Mouse (Mus musculus) lung, embryonic 15.5 days (tissue): ENCODE data around the gene Mettl8. TPM values are rescaled to one million over a fixed set of nuclear protein-coding genes. Genes with fewer than 3 reads are reported as not detected.

Experiments
- ATAC-seq: fragments of 200-750 bp; cut with Nextera tagmentation; 2 replicates; pipeline ENCODE4 v1.8.0; 2017; ENCODE audit warnings: moderate number of reproducible peaks, borderline replicate concordance; ENCODE audit not compliant: low FRiP score, low TSS enrichment; ENCODE audit errors: extremely low read depth
- H3K27ac ChIP-seq: fragments of 300-500 bp; sonication (generic); 2 replicates; pipeline ENCODE4 v1.5.1; 2015; ENCODE audit warnings: moderate library complexity, mild to moderate bottlenecking, inconsistent platforms
- H3K27me3 ChIP-seq: fragments of 300-500 bp; sonication (generic); 2 replicates; pipeline ENCODE4 v1.6.1; 2015; ENCODE audit warnings: inconsistent platforms
- H3K36me3 ChIP-seq: fragments of 300-500 bp; sonication (generic); 2 replicates; pipeline ENCODE4 v1.6.1; 2015; ENCODE audit warnings: inconsistent platforms
- H3K4me1 ChIP-seq: fragments of 300-500 bp; sonication (generic); 2 replicates; pipeline ENCODE4 v1.6.1; 2015; ENCODE audit warnings: inconsistent platforms
- H3K4me2 ChIP-seq: fragments of 300-500 bp; sonication (generic); 2 replicates; pipeline ENCODE4 v1.6.1; 2015; ENCODE audit warnings: inconsistent platforms, mild to moderate bottlenecking, moderate library complexity
- H3K4me3 ChIP-seq: fragments of 300-500 bp; sonication (generic); 2 replicates; pipeline ENCODE4 v1.5.1; 2015; ENCODE audit warnings: mild to moderate bottlenecking, inconsistent platforms
- H3K9ac ChIP-seq: fragments of 300-500 bp; sonication (generic); 2 replicates; pipeline ENCODE4 v1.6.1; 2015; ENCODE audit warnings: inconsistent platforms
- H3K9me3 ChIP-seq: fragments of 300-500 bp; sonication (generic); 2 replicates; pipeline ENCODE4 v1.6.1; 2016; ENCODE audit warnings: inconsistent platforms
- WGBS: fragments of 180-500 bp; shearing (Covaris S2); methylation state at CpG from one replicate; pipeline ENCODE4 v1.1.7; 2015; 5-methylcytosine and 5-hydroxymethylcytosine counted together
- polyA plus RNA-seq: library from polyadenylated mRNA; unstranded; fragments of >200 nt; fragmentation: Nextera tagmentation; extraction: Ambion mirVana; gene quantifications from 2 replicates; pipeline ENCODE4 v1.2.1, GENCODE M21; 2015

Gene Mettl8
- polyA plus RNA-seq, 1 experiment from 2014 or later, result 16.5 TPM

DNA sequence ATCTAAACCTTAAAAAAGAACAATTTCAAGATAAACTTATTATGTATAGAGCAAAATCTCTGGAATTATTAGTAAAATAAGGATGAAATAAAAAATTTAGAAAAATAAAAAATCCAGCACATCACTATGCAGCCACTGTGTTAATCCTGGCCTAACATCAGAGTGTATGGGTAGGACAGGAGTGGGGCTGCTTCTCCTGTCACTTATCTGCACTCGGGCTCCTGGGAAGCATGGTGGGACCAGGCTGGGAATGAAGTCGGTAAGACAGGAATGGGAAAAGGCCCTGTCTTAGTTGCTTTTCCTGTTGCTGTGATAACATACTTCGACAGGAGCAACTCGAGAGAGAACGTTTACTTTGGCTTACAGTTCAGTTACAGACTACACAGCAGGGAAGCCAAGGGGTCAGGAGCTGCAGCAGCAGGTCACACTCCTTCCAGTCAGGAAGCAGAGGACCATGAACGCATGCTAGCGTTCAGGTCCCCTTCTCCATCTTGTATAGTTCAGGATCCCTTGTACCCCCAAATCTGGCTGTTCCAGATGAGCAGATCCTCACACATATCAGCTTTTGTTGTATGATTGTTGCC lies 85.1 kb downstream of the Mettl8 start:
- no peaks in the 10 kb centered on the region for H3K4me1 ChIP-seq
- no peak overlapping the region for H3K4me3 ChIP-seq
- H3K36me3 ChIP-seq, result no peaks in the 10 kb centered on the region
- WGBS, result 27% methylated on average over 7 of the region's 7 CpGs
- no peak for ATAC-seq
- H3K9me3 ChIP-seq, result no peaks in the 10 kb centered on the region
- no peaks in the 10 kb centered on the region for H3K27me3 ChIP-seq
- H3K27ac ChIP-seq, result no peak overlapping the region
- no peak overlapping the region for H3K9ac ChIP-seq
- H3K4me2 ChIP-seq, result no peak overlapping the region

GRCm38 (mm10) chr2:70968305-70968704 lies 87.1 kb downstream of the Mettl8 start:
- H3K9me3 ChIP-seq, result no peaks in the 10 kb centered on the region
- ATAC-seq, result no peak
- H3K4me3 ChIP-seq, result no peak overlapping the region
- H3K27ac ChIP-seq, result no peak overlapping the region
- no peak overlapping the region for H3K9ac ChIP-seq
- no peak overlapping the region for H3K4me2 ChIP-seq
- WGBS, result 76% methylated on average over 2 of the region's 2 CpGs
- no peaks in the 10 kb centered on the region for H3K4me1 ChIP-seq
- H3K27me3 ChIP-seq, result no peaks in the 10 kb centered on the region
- H3K36me3 ChIP-seq, result no peaks in the 10 kb centered on the region

GRCm38 (mm10) chr2:70967216-70967615 lies 88.2 kb downstream of the Mettl8 start:
- no peaks in the 10 kb centered on the region for H3K9me3 ChIP-seq
- ATAC-seq, result no peak
- no peaks in the 10 kb centered on the region for H3K36me3 ChIP-seq
- H3K4me1 ChIP-seq, result no peaks in the 10 kb centered on the region
- H3K27ac ChIP-seq, result no peak overlapping the region
- no peak overlapping the region for H3K4me2 ChIP-seq
- no peaks in the 10 kb centered on the region for H3K27me3 ChIP-seq
- 76% methylated on average over 1 of the region's 1 CpGs for WGBS
- no peak overlapping the region for H3K4me3 ChIP-seq
- no peak overlapping the region for H3K9ac ChIP-seq

DNA sequence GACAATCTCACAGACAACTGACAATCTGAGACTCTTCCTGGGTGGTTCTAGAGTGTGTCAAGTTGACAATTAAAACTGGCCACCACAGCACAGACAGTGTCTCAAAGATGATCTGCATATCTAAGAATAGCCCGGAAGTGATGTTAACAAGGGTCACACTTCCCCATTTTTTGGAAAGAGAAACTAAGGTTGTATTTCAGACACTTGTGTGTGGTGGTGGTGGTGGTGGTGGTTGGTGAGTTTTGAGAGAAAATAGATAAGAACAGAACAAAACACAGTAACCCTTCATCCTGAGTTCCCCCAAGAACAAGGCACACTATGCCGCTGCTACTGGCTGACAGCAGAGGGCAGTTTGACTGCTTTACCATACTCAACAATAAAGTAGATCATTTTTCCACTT lies 90.6 kb downstream of the Mettl8 start:
- H3K27ac ChIP-seq, result no peak overlapping the region
- ATAC-seq, result no peak
- H3K9ac ChIP-seq, result no peak overlapping the region
- H3K9me3 ChIP-seq, result no peaks in the 10 kb centered on the region
- H3K4me1 ChIP-seq, result no peaks in the 10 kb centered on the region
- 90% methylated on average over 2 of the region's 2 CpGs for WGBS
- H3K36me3 ChIP-seq, result no peaks in the 10 kb centered on the region
- no peak overlapping the region for H3K4me2 ChIP-seq
- H3K27me3 ChIP-seq, result no peaks in the 10 kb centered on the region
- no peak overlapping the region for H3K4me3 ChIP-seq

DNA sequence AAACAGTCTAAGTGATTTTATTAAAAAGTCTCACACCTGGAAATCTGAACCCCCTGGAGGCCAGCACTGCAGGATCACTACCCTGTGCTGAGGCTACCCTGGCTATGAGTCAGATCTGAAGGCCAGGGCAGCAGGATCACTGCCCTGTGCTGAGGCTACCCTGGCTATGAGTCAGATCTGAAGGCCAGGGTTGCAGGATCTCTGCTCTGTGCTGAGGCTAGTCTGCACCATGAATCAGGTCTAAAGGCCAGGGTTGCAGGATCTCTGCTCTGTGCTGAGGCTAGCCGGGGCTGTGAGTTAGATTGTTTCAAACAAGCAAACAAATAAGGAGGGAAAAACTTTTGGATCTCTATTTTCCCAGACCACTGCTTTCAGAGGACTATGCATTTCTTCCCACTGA lies 92.5 kb downstream of the Mettl8 start:
- no peak overlapping the region for H3K27ac ChIP-seq
- H3K27me3 ChIP-seq, result no peaks in the 10 kb centered on the region
- no peak overlapping the region for H3K9ac ChIP-seq
- no peak for ATAC-seq
- no peaks in the 10 kb centered on the region for H3K9me3 ChIP-seq
- H3K4me2 ChIP-seq, result no peak overlapping the region
- no peak overlapping the region for H3K4me3 ChIP-seq
- no peaks in the 10 kb centered on the region for H3K4me1 ChIP-seq
- H3K36me3 ChIP-seq, result no peaks in the 10 kb centered on the region
- 83% methylated on average over 1 of the region's 1 CpGs for WGBS

- no peak for ATAC-seq
- H3K9ac ChIP-seq, result no peak overlapping the region
- H3K36me3 ChIP-seq, result no peaks in the 10 kb centered on the region
- no peaks in the 10 kb centered on the region for H3K4me1 ChIP-seq
- no peak overlapping the region for H3K4me3 ChIP-seq
- H3K27ac ChIP-seq, result no peak overlapping the region
- WGBS, result 64% methylated on average over 6 of the region's 6 CpGs
- H3K4me2 ChIP-seq, result no peak overlapping the region
- no peaks in the 10 kb centered on the region for H3K27me3 ChIP-seq
- no peaks in the 10 kb centered on the region for H3K9me3 ChIP-seq
Measured at GRCm38 (mm10) chr2:70961086-70961941, 94.1 kb downstream of the Mettl8 start.

DNA sequence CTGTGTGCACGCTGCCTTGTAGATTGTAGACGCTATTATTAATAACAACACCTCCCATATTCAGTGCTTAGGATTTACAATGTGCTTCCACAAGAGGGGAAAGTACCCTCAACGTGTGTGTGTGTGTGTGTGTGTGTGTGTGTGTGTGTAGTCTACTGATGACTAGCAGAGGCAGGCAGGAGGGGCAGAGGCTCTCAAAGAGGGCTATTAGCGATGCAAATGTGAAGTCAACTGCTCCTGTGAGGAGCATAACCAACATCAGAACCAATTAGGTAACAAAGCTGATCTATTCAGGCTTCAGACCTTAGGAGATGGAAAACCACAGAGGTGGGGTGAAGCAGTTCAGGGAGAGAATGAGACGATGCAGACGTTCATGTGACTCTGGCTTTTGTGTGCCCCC lies 95.3 kb downstream of the Mettl8 start:
- Histone ChIP-seq H3K4me1 (no peaks in the 10 kb centered on the region), H3K36me3 (no peaks in the 10 kb centered on the region), H3K4me2 (no peak overlapping the region), H3K4me3 (no peak overlapping the region), H3K27me3 (no peaks in the 10 kb centered on the region), H3K27ac (no peak overlapping the region), H3K9ac (no peak overlapping the region), H3K9me3 (no peaks in the 10 kb centered on the region)
- no peak for ATAC-seq
- WGBS, result 72% methylated on average over 6 of the region's 6 CpGs

DNA sequence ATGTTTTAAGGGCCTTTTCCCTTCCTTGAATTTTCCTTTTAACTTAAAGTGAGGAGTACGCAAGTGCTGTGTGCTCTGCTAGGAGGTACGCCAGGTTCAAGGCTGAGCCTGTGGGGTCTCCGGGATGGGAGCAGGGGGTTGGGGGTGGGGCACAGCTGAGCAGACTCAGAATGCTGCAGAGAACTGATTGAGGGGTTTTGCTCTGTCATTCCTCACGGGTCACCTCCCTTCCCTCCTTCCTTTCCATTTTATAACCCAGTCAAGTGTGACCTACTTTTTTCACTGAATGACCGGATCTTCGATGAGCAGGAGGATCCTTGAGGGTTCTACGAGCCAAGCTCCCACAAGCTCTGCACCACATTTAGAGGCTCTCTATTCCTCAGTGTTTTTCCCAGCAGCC lies 96.0 kb downstream of the Mettl8 start:
- no peaks in the 10 kb centered on the region for H3K27me3 ChIP-seq
- H3K4me1 ChIP-seq, result no peaks in the 10 kb centered on the region
- no peak overlapping the region for H3K9ac ChIP-seq
- WGBS, result 63% methylated on average over 7 of the region's 7 CpGs
- ATAC-seq, result no peak
- H3K4me2 ChIP-seq, result no peak overlapping the region
- H3K27ac ChIP-seq, result no peak overlapping the region
- H3K9me3 ChIP-seq, result no peaks in the 10 kb centered on the region
- H3K36me3 ChIP-seq, result no peaks in the 10 kb centered on the region
- H3K4me3 ChIP-seq, result no peak overlapping the region

DNA sequence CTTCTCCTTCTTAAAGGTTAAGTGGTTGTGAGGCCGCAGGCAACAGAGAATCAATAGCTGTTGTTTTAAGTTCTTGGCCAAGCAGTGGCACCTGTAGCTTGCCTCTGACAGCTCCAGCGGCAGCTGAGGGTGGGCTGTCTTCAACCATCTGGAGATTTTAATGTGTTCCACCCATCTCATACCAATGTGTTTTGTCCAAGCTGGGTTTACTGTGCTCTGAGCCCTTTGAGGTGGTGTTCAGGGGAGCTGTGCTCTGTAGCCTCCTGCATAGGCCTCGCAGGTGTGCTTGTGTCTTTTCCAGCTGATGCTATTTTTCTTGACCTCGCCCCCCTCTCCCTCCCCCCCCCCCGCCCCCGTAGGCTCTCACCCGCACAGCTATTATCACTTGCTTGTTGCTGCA lies 96.8 kb downstream of the Mettl8 start:
- ATAC-seq, result no peak
- Histone ChIP-seq H3K4me2 (no peak overlapping the region), H3K4me1 (no peaks in the 10 kb centered on the region), H3K4me3 (no peak overlapping the region), H3K27me3 (no peaks in the 10 kb centered on the region), H3K36me3 (no peaks in the 10 kb centered on the region), H3K27ac (no peak overlapping the region), H3K9me3 (no peaks in the 10 kb centered on the region), H3K9ac (no peak overlapping the region)
- WGBS, result 72% methylated on average over 5 of the region's 7 CpGs

- 23% methylated on average over 2 of the region's 2 CpGs for WGBS
- Histone ChIP-seq H3K36me3 (no peaks in the 10 kb centered on the region), H3K9ac (no peak overlapping the region), H3K27ac (no peak overlapping the region), H3K4me1 (no peaks in the 10 kb centered on the region), H3K4me3 (no peak overlapping the region), H3K9me3 (no peaks in the 10 kb centered on the region), H3K4me2 (no peak overlapping the region), H3K27me3 (no peaks in the 10 kb centered on the region)
- ATAC-seq, result no peak
Measured at GRCm38 (mm10) chr2:70953616-70954015, 101.8 kb downstream of the Mettl8 start.

DNA sequence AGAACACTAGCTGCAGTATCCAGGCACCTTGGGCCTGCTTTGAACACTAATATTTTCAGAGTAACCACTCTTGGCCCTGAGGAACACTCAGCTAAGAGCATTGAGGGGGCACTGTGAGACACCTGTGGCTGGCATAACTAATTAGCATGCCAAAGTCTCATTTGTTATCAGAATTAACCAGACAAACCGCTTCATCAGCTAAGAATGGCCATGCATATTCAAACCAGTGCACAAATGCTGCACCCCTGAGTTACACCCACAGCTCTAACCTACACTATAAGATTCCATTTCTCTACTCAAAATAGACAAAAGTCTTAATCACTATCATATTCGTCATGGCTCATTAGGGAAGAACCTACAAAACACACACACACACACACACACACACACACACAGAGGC lies 103.4 kb downstream of the Mettl8 start:
- H3K9ac ChIP-seq, result no peak overlapping the region
- H3K4me1 ChIP-seq, result no peaks in the 10 kb centered on the region
- no peaks in the 10 kb centered on the region for H3K36me3 ChIP-seq
- H3K9me3 ChIP-seq, result no peaks in the 10 kb centered on the region
- H3K27ac ChIP-seq, result no peak overlapping the region
- H3K4me3 ChIP-seq, result no peak overlapping the region
- ATAC-seq, result no peak
- no peaks in the 10 kb centered on the region for H3K27me3 ChIP-seq
- 83% methylated on average over 2 of the region's 2 CpGs for WGBS
- H3K4me2 ChIP-seq, result no peak overlapping the region

DNA sequence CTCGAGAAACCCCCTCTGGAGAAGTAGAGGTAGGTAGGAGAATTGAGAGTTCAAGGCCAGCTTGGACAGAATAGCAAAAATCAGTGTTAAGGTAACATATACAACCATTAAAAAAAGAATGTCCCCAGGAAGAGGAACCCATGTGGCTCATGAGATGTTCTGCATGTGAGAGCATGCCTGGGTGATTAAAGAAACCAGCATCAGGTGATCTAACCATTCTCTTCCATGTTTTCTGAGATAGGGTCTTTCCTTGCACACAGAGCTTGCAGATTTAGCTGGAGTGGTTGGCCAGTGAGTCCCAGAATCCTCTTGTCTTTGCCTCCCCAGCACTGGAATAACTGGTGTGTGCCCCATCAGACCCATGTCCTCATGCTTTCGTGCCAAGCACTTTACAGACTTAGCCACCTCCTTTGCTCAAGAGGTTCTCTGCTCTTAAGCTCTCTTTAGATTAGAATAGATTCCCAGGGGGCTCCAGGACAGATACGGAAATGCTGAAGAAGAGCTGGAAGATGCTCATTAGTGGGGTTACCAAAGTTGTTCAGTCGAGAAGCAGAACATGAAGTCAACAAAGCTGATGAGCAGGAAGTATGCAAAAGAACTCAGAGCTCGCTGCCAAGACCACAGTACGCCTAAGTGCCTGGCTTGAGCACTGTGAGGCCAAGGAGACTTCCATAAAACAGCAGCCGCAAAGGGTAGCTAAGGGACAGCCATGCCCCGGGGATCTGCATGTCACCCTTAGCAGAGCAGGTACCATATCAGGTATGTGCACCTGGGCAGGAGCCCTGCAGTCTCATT lies 110.7 kb downstream of the Mettl8 start:
- no peaks in the 10 kb centered on the region for H3K9me3 ChIP-seq
- no peak overlapping the region for H3K4me3 ChIP-seq
- ATAC-seq, result no peak
- peaks cover 18% of the 10 kb centered on the region; the same call in 1 of the 2 replicates for H3K4me1 ChIP-seq
- H3K36me3 ChIP-seq, result no peaks in the 10 kb centered on the region
- 74% methylated on average over 8 of the region's 8 CpGs for WGBS
- H3K9ac ChIP-seq, result no peak overlapping the region
- no peak overlapping the region for H3K4me2 ChIP-seq
- no peaks in the 10 kb centered on the region for H3K27me3 ChIP-seq
- no peak overlapping the region for H3K27ac ChIP-seq
